Mouse (Mus musculus): Measurements from ENCODE around the gene Brinp1.

The Brinp1 gene

DNA sequence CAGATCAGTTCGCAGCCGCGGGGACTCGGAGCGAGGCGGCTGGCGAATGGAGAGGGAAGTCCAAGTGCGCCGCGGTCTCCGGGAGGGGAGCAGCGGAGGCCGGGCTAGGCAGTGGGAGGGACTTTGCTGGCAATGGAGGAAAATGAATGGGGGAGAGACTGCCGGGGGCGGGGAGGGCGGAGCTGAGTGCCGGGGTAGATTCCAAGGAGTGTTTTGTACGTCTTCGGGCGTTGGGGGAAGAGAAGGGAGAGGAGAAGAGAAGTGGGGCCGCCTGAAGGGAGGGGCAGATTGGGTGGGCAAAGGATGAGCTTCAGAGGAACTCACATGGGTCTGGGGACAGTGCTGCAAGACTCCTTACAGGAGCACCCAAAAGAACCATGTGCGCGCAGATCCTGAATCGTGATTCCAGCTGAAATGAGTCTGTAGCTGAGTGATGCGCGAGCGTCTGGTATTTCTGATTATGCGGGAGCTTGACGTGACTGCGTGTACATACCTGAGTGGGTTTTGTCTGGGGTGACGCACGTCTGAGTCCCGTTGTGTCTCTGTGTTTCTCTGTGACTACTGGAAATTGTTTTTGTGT lies at the start of gene Brinp1:
TSS of gene Brinp1 (minus strand) at position 76 of the 580 bp plus-strand sequence.
- DNase-seq (ENCODE audit: low spot score in 2 of 2) = peak; percentile 81 to 87

DNA sequence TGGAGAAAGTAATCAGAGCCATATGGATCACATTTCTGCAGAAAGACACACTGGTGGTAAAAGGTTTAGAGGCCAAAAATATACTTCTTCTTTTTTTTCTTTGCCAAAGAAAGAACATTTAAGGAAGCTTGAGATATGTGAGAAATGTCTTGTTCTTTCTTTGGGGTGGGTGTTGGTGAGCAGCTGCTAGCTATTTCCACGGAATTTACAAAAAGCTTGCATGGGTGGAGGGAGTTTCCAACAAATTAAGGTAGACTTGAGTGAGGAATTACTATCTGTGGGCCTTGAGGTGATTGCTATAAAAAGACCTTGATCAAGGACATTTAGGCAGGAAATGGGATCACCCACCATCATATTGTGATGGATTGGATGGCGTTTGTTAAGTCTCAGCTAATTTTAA lies 3.1 kb upstream of the Brinp1 start:
- no peak for DNase-seq (ENCODE audit: low spot score in 2 of 2)

DNA sequence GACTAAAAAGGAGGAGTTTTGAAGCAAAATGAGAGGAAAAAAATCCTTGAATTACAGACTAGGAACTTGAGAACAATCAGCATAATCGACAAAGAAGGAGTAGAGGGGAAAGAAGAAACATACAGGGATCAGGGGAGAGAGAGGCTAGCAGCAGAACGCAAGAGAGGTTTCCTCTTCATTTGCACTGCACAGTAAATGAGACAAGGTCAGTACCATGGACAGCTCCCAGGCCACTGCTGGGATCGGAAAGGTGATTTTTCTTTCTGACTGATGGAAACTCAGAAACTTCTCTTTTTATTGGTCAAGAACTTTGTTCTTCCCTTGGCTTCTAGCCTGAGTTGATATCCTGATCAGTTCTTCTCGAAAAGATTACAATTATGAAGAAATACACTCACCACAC lies 1.4 kb upstream of the Brinp1 start:
- DNase-seq (ENCODE audit: low spot score in 2 of 2) = no peak

DNA sequence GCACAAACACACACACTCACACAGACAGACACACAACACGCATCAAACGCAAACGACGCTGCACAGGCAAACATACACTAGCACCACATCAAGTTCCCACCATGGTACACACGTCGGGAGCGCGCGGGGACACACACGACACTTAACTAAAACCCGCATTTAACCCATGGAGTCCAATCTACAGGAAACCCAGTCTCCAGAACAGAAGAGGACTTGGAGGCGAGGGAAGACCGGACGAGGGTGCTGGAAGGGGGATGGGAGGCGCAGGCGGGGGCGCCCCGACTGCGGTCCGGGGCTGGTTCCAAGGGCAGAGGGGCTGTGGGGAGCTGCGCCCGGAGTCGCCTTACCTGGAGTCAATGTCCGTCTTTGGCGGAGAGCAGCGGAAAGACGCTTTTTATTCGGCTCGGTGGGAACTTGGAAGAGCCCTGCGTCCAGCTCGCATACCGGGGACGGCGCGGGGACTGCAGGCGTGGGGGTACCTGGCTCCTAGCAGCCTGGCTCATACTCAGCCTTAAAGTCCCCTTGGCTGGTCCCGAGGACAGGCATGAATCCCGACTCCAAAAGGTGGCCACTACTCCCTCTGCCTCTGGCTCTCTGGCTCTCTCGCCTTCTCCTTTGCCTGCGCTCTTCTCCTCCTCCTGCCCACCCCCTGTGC lies 403 bp downstream of the Brinp1 start:
- DNase-seq (ENCODE audit: low spot score in 2 of 2) = peak; percentile 10 to 27

DNA sequence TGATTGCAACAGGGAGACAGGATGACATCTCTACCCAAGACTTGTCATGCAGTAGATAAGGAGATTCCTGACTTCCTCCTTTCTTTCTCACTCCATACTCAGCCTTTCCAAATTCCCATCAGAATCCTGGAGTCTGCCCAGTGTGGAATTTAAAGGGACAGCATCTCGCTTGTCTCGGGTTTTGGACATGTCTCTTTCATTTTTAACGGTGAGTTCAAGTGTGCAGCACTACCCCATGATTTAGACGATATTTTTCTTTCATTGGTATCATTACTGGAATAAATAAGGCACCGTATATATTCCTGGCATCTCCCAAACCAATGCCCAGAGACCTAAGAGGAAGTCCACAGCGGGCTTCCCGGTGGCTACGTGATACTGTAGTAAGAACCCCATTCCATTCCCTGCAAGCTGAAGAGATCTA lies 1.1 kb downstream of the Brinp1 start:
- DNase-seq (ENCODE audit: low spot score in 2 of 2) = no peak

DNA sequence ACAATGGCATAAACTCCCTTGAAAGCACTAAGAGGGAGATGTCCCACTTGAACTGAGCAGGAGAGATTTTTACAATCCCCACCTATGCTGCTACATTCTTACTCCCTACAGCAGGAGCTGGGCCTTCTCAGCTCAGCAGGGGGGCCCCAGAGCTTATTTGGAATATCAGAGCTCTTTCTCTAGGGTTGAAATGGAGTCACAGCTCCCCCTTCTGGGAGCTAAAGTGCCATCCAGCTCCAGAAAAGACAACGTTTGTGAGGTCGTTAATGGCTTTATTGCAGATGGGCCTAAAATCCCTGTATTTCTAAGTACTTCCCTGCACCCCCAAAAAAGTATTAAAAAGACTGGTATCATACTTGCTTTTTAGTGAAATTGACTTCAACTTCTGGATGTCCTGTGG lies 3.6 kb downstream of the Brinp1 start:
- peak; percentile 36 to 60 for DNase-seq (ENCODE audit: low spot score in 2 of 2)

DNA sequence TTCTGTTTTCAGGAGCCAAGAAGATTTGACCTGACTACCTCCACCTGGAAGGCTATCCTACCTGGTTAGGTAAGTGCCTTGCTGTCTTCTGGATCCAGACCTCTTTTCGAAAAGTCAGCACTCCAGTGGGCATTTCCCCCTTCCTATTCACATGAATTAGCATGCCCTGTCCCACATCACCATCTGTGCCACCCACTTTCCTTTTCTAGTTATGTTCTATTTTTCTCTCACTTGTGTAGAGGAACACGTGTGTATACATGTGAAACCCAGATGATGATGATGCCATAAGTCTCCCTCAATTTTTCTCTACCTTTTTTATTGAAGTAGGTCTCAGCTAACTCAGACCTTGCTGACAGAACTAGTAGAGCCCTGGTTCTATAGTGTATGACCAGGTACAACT lies 11.3 kb downstream of the Brinp1 start:
- DNase-seq (ENCODE audit: low spot score in 2 of 2) = no peak

DNA sequence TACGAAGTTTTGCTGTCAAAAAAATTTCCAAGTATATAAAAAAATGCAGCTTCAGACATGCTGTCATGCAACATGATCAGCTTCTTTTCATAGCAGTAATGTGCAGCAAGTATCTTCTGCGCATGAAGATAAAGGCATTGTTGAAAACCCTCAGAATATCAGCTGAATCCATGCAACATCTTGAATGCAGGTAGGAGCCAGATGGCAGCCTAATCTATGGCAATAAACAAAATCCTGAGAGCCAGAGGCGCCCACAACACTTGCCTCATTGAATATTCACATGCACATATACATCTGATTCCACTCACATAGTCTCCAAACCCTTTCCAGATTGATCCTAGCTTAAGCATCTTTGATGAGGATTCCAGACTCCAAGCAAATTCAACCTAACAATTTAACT lies 24.2 kb downstream of the Brinp1 start:
- no peak for DNase-seq (ENCODE audit: low spot score in 2 of 2)

DNA sequence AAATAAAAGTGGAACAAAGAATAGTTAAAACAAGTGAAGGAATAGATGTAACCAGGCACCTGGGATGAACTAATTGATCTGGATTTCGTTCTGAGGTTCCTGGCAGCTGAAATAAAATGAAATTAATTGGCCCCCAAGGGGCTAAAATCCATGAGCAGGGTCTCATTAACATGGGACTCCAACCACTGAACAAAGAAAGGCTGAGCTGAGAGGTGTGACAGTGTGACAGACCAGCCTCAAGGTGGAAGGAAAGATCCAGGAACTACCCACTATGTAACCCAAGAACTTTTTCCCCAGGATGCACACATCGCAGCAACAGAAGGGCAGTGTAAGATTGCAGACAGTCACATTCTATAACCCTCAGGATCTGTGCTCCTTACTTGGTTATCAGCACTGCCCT lies 28.1 kb downstream of the Brinp1 start:
- DNase-seq (ENCODE audit: low spot score in 2 of 2) = no peak

DNA sequence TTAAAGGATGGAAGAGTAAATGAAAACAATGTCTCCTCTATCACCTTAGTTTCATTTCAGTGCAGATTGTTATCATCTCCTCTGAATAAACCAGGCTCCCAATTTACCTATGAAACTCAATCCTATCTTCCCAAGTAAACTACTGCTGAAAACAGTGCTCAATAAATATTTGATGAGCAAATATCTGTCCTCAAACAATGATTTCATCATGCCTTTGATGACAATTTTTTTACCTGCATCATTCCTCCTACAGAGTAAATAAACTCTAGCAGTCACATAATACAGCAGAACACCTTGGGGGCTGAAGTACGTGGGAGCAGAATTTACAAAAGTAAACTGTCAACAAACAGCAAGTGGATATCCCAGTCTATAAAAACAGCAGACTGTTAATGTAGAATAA lies 31.3 kb downstream of the Brinp1 start:
- no peak for DNase-seq (ENCODE audit: low spot score in 2 of 2)

DNA sequence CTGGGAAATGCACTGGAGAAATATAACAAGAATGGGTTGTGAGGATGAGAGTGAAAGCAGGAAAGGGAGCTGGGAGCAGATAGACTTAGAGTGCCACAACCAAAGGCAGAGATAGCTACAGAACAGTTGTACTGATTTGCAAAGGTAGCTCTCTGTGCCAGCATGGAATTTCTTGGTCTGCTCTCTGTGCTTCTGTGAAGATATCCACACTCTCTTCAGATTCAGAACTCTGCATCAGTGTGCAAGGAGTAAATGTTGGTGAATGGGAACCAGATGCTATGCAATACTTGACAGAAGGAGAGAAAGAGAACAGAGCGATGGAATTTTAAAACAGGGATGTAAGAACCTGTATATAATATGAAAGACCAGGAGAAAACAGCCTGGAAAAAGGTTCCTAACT lies 31.7 kb downstream of the Brinp1 start:
- DNase-seq (ENCODE audit: low spot score in 2 of 2) = no peak

DNA sequence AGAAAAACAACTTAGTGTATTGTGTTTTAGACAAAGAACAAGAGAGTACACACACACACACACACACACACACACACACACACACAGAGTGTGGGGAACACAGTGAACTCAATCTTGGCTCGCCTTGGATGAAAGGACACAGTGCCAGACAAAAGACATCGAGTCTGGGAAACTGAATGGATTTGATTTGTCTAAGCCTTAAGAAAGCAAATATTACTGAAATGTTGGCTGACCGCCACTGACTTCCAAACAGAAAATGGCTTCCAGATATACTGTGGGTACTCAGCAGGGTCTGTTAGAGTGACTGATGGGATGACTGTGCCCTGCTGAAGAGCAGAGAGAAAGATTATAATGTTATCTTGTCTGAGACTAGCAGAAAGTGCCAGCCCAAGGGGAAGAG lies 34.1 kb downstream of the Brinp1 start:
- no peak for DNase-seq (ENCODE audit: low spot score in 2 of 2)

DNA sequence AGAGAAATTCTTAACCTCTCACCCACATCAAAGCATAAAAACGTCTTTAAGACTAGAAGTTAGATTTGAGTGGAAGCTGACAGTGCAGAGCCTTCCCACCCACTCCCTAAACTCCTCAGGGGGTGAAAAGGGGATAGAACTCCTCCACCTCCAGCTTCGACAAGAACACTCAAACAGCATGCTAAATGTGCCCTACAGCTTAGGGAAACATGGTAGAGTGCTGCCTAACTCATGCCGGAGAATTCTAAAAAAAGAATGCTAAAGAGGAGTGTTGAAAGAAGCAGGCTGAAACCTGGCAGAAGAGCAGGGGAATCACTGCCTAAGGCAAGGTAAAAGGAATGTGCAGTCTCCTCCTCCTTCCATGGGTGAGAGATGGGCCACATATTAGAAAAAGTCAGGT lies 43.3 kb downstream of the Brinp1 start:
- no peak for DNase-seq (ENCODE audit: low spot score in 2 of 2)

DNA sequence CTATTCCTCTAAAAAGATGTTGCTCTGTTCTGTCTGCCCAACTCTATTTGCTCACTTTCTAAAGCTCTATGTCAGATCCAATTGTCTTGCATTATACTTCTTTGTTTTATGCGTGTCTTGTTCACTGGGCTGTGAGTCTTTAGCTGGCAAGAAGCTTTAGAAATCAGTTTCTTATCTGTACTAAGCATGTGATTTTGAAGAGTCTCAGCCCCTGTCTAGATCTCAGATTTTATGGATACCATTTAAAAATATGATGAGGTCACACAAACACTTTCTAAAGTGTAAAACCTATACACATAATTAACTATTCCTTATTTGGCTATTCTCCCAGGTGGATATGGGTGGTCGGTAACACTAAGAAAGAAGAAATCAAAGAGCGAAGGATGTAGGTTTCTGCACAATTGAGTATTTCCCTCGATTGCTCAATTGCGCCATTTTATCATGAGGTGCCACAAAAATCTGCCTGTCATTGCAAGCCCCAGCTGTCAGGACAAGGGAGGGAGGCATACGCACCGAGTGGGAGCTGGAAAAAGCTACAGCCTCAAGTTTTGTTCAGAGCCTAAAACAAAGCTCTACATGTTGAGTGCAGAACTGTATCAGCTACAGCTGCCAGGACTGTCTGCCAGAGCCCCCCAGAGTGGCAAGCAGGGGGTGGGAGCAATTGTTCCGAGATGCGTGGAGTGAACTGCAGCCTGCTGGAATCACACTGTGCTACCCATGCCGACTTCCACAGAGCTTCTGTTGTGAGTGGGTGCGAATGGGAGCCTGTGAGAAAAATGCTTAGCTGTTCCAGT lies 47.6 kb downstream of the Brinp1 start:
- DNase-seq (ENCODE audit: low spot score in 2 of 2) = peak; percentile 59 to 72

DNA sequence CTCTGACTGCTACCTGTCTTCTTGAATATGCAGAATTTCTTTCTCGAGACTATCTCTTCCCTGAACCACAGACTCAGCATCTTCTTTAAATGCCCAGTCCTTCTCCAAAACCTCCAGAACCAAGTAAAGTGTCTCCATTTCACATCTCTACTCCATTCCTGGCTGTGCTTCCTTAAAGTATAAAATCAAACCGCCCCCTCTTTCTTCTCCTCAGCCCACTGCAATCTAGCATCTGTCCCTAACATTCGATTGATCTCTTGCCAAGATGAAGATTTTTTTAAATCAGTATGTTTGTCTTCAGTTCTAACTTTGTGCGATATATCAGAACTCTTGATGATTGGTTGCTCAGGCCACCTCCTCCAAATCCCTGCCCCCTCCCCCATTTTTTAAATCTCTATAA lies 63.7 kb downstream of the Brinp1 start:
- DNase-seq (ENCODE audit: low spot score in 2 of 2) = no peak

DNA sequence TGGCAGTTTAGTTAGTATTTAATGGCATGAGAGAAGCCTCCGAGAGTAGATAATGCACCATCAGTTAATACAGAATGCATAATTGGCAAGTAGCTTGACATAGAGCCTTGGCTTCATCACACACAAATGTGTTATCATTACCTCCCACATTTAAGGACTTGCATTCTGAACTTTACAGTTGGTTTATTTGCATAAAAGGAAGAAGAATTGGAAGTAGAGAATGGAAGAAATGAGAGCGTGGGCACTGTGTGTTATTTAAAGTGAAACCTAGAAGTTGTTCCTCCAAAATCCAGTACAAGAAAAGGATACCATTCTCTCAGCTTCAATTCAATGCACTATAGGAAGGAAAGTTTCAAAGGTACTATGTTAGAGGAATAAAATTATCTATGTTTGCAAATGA lies 67.9 kb downstream of the Brinp1 start:
- no peak for DNase-seq (ENCODE audit: low spot score in 2 of 2)

DNA sequence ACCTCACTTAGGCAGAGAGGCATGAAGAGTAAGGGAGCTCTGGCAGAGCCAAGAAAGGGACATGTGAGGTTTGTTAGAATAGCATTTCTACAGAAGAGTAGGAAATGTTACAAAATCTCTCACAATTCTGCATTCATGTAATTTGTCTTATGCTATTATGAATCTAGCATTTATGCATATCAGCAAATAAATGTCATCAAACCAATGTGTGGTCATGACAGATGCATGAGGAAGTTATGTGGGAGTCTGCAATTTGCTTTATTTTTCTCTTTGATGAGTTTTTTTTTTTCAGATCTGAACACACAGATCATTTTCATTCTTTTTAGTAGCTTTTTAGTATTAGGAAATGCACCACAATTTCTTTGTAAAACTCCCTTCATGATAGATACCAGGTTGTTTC lies 82.2 kb downstream of the Brinp1 start:
- DNase-seq (ENCODE audit: low spot score in 2 of 2) = no peak

DNA sequence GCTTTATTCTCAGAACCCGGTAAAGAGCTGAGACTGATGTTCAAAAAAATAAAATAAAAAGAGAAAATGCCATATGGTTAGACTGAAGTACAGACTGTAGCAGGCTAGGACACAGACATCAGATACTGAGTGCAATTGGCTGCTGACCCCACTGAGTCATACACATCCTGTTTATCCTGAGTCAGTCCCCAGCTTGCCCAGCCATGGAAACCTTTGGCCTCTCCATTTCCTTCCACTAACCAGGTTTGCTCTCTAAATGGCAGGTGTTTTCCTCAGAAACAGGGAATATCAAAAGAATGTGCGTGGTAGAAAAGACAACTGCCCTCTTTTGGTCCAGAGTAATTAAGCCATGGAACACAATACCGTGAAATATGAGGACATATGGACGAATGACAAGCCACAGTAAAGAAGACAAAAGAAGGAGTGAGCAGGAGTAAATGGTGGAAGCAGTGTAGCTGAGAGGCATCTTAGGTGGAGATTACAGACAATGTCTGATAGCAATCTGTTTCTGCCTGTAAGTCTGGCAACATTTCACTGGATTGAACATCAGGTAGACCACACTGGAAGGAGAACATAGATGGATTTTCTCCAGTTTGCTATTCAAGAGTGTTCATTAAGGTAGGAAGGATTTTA lies 88.9 kb downstream of the Brinp1 start:
- DNase-seq (ENCODE audit: low spot score in 2 of 2) = no peak

DNA sequence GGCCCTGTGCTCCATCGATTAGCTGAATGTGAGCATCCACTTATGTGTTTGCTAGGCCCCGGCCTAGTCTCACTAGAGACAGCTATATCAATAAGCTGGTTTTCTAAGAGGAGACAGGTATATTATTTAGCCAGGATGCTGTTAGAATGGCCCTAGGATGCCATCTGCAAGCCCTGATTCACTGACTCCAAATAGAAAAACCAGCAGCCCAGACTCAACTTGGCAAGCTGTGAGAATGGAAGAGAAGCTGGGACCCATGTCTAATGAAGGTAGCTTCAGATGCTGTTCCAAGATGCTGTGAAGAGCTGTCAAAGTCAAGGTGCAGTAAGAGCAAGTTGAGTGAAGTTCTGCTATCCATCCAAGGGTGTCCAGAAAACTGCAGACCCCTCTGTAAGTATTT lies 89.5 kb downstream of the Brinp1 start:
- DNase-seq (ENCODE audit: low spot score in 2 of 2) = no peak

DNA sequence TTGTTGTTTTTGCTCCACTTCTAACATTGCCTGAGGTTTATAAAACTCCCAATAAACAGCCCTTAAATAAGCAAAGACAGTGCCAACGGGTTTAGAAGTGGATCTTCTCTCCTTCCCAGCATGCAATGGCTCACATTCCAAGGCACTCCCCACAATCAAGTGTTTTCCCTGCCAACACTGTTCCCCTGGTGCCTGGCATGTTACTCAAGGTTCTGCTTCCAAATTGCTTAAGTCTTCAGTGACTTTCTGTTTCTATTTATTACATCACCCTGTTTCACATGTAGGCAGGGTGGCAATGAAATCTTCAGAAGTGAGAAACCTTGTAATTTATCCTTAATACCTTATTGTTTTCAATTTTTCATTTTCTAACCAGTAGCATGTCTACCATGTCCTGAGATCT lies 97.3 kb downstream of the Brinp1 start:
- no peak for DNase-seq (ENCODE audit: low spot score in 2 of 2)

DNA sequence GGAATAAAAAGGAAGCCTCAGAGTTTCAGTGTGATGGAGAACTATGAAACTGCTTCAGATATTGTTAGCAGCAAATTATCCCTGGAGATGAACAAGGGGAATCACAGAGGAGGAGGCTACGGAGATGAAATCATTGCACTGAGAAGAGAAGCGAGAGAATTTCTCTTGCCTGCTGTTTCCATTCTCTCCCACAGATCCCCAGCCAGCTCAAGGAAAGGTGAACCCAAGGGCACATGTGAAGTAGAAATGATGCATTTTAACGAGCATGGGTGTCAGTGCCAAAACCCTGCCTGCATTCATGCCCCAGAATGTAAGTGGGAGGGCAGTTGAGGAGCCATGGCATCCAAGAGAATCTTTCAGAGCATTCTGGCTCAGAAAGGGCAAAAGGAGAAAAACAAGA lies 104.5 kb downstream of the Brinp1 start:
- DNase-seq (ENCODE audit: low spot score in 2 of 2) = no peak

DNA sequence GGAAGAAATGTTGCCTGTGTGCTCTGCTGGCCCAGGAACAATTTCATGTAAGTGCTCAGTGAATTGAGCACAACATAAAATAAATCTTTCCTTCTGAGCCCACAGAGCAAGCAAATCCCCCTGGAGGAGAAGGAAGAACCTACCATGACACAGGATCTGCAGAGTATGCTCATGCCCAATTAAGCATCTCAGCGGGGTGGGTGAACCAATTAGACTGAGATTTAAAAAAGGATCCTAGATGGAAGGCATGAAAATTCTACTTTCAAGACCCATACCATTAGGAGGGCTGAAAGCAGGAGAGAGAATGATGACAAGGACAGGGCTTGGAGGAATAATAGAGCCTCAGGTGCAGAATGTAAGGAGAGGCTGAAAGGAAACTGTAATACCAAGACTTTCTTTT lies 107.2 kb downstream of the Brinp1 start:
- no peak for DNase-seq (ENCODE audit: low spot score in 2 of 2)

DNA sequence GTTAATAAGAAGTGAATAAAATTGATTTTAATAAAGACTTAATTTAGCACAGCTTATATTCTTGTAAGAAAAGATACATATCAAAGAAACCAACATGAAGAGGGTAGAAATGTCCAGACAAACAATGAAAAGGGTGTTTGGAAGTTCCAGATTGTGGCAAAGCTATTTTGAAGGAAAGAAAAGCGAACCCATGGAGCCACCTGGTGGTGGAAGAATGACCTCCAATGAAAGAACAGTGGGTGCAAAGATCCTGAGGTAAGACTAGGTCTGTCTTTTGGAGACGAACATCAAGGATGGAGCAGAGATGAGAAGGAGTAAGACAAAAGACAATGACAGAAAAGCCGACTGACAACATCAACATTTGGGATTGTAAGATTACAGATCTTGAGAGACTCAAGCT lies 108.2 kb downstream of the Brinp1 start:
- no peak for DNase-seq (ENCODE audit: low spot score in 2 of 2)

Data from frontal cortex, postnatal 14 days (tissue).